Mouse (Mus musculus): Measurements from ENCODE around the gene Gabbr2. TPM values are rescaled to one million over a fixed set of nuclear protein-coding genes. Genes with fewer than 3 reads are reported as not detected.

Gabbr2 gene
- polyA plus RNA-seq, 1 experiment from 2014 or later = 0.20 TPM

DNA sequence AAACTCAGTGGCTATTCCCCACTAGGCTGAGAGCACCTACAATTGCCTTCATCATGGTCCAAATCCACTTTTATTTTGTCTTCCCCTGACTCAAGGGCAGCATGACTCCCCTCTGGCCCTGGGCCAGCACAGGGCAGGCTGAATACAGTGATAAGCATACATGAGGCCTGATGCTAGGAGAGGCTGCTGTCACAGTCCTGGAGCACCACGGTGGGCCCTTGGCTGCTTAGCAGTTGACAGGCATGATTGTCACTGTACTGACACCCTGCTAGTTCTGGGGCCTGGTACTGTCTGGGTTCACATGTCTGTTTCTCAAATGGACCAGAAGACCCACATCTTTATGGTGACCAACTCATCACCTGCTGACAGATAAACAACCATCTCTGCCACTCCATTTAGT is 184.8 kb downstream of the Gabbr2 start:
- no peak for DNase-seq (ENCODE audit: low spot score)
- Histone ChIP-seq H3K36me3 (ENCODE audit: control insufficient read depth, insufficient read depth, low read length) (no peaks in the 10 kb centered on the region), H3K4me2 (ENCODE audit: low read depth, severe bottlenecking) (no peak overlapping the region), H3K4me3 (ENCODE audit: low read depth, low read length) (no peak overlapping the region), H3K27ac (replicated peaks; ENCODE audit: low read depth, low read length) (no peak overlapping the region), H3K9ac (ENCODE audit: low read length) (no peak overlapping the region), H3K4me1 (ENCODE audit: control insufficient read depth, insufficient read depth, low read length) (no peaks in the 10 kb centered on the region), H3K27me3 (ENCODE audit: control insufficient read depth, insufficient read depth, low read length) (no peaks in the 10 kb centered on the region), H3K9me3 (ENCODE audit: control insufficient read depth, low read length) (no peaks in the 10 kb centered on the region)
- no peak for ATAC-seq (ENCODE audit: insufficient number of reproducible peaks, low FRiP score, low TSS enrichment, low read depth)
- 85% methylated on average over 1 of the region's 1 CpGs for WGBS

DNA sequence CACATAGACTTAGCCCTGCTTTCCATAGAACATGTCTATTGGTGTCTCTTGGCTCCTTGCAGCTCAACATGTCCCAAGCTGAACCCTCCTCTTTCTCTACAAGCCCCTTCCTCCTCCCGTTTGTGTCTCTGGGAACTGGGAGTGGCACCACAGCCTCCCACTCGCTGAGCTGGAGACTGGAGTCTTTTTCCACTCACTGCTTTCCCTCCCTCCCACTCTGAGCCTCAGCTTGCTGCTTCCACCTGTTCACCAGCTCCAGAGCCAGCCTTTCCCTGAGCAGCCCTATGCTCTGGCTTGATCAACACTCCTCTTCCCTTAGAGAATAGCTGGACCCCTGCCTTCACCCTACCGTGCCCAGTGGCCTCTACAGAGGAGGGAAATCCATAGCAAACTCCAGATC is 185.8 kb downstream of the Gabbr2 start:
- Histone ChIP-seq H3K4me1 (ENCODE audit: control insufficient read depth, insufficient read depth, low read length) (no peaks in the 10 kb centered on the region), H3K4me2 (ENCODE audit: low read depth, severe bottlenecking) (no peak overlapping the region), H3K27me3 (ENCODE audit: control insufficient read depth, insufficient read depth, low read length) (no peaks in the 10 kb centered on the region), H3K4me3 (ENCODE audit: low read depth, low read length) (no peak overlapping the region), H3K9ac (ENCODE audit: low read length) (no peak overlapping the region), H3K9me3 (ENCODE audit: control insufficient read depth, low read length) (no peaks in the 10 kb centered on the region), H3K27ac (replicated peaks; ENCODE audit: low read depth, low read length) (no peak overlapping the region), H3K36me3 (ENCODE audit: control insufficient read depth, insufficient read depth, low read length) (no peaks in the 10 kb centered on the region)
- ATAC-seq (ENCODE audit: insufficient number of reproducible peaks, low FRiP score, low TSS enrichment, low read depth) (no peak), DNase-seq (ENCODE audit: low spot score) (no peak)
- WGBS = 65% methylated on average over 3 of the region's 3 CpGs

DNA sequence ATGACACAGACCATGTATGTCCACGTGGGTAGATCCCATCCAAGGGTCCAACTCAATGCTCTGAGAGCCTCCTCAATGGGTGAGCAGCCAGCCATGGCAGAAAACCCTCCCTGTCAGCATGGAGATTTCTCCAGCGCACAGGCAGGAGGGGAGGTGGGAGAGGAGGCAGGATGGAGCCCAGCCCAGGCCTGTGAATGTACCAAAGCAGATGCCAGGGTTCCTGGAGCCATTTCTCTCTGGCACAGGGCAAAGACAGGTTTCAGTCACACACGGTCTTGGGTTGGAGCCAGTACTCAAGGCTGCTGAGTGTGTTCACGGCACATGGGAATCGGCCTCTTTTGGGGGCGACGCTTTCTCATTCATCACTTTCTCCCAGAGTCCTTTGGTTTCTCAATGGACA is 189.3 kb downstream of the Gabbr2 start:
- DNase-seq (ENCODE audit: low spot score) = no peak
- Histone ChIP-seq H3K27me3 (ENCODE audit: control insufficient read depth, insufficient read depth, low read length) (no peaks in the 10 kb centered on the region), H3K9ac (ENCODE audit: low read length) (no peak overlapping the region), H3K4me3 (ENCODE audit: low read depth, low read length) (no peak overlapping the region), H3K4me2 (ENCODE audit: low read depth, severe bottlenecking) (no peak overlapping the region), H3K9me3 (ENCODE audit: control insufficient read depth, low read length) (no peaks in the 10 kb centered on the region), H3K4me1 (ENCODE audit: control insufficient read depth, insufficient read depth, low read length) (no peaks in the 10 kb centered on the region), H3K36me3 (ENCODE audit: control insufficient read depth, insufficient read depth, low read length) (no peaks in the 10 kb centered on the region), H3K27ac (replicated peaks; ENCODE audit: low read depth, low read length) (no peak overlapping the region)
- ATAC-seq (ENCODE audit: insufficient number of reproducible peaks, low FRiP score, low TSS enrichment, low read depth) = no peak
- 87% methylated on average over 7 of the region's 7 CpGs for WGBS

GRCm38 (mm10) chr4:46799904-46800303 is 191.8 kb downstream of the Gabbr2 start:
- H3K9ac ChIP-seq (ENCODE audit: low read length) = no peak overlapping the region
- ATAC-seq (ENCODE audit: insufficient number of reproducible peaks, low FRiP score, low TSS enrichment, low read depth) (no peak), DNase-seq (ENCODE audit: low spot score) (no peak)
- no peaks in the 10 kb centered on the region for H3K27me3 ChIP-seq (ENCODE audit: control insufficient read depth, insufficient read depth, low read length)
- H3K4me1 ChIP-seq (ENCODE audit: control insufficient read depth, insufficient read depth, low read length) = no peaks in the 10 kb centered on the region
- WGBS = 78% methylated on average over 4 of the region's 4 CpGs
- H3K27ac ChIP-seq (replicated peaks; ENCODE audit: low read depth, low read length) = no peak overlapping the region
- H3K4me2 ChIP-seq (ENCODE audit: low read depth, severe bottlenecking) = no peak overlapping the region
- H3K36me3 ChIP-seq (ENCODE audit: control insufficient read depth, insufficient read depth, low read length) = no peaks in the 10 kb centered on the region
- no peaks in the 10 kb centered on the region for H3K9me3 ChIP-seq (ENCODE audit: control insufficient read depth, low read length)
- no peak overlapping the region for H3K4me3 ChIP-seq (ENCODE audit: low read depth, low read length)

DNA sequence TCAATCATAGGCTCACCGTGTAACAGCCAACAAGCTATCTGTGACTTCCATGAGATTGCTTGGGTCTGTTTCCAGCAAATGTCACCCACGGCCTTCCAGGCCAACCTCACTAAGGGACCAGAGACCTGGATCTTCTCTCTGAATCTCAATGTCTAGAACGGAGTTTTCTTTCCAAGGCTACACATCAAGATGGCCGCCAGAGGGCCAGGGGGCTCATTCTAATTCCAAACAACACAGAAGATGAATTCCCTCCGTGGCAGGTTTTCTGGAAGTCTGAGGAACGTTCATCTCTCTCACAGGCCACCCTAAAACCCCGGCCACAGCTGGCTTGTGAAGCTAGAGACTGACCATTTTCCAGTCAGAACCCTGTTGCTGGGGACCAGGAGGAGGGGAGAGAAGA is 196.0 kb downstream of the Gabbr2 start:
- DNase-seq (ENCODE audit: low spot score) (no peak), ATAC-seq (ENCODE audit: insufficient number of reproducible peaks, low FRiP score, low TSS enrichment, low read depth) (no peak)
- Histone ChIP-seq H3K4me2 (ENCODE audit: low read depth, severe bottlenecking) (no peak overlapping the region), H3K9me3 (ENCODE audit: control insufficient read depth, low read length) (no peaks in the 10 kb centered on the region), H3K4me1 (ENCODE audit: control insufficient read depth, insufficient read depth, low read length) (no peaks in the 10 kb centered on the region), H3K27me3 (ENCODE audit: control insufficient read depth, insufficient read depth, low read length) (no peaks in the 10 kb centered on the region), H3K27ac (replicated peaks; ENCODE audit: low read depth, low read length) (no peak overlapping the region), H3K4me3 (ENCODE audit: low read depth, low read length) (no peak overlapping the region), H3K9ac (ENCODE audit: low read length) (no peak overlapping the region), H3K36me3 (ENCODE audit: control insufficient read depth, insufficient read depth, low read length) (no peaks in the 10 kb centered on the region)
- WGBS = 66% methylated on average over 7 of the region's 7 CpGs

GRCm38 (mm10) chr4:46794583-46794982 is 197.1 kb downstream of the Gabbr2 start:
- H3K9ac ChIP-seq (ENCODE audit: low read length) = no peak overlapping the region
- no peaks in the 10 kb centered on the region for H3K27me3 ChIP-seq (ENCODE audit: control insufficient read depth, insufficient read depth, low read length)
- ATAC-seq (ENCODE audit: insufficient number of reproducible peaks, low FRiP score, low TSS enrichment, low read depth) = no peak

DNA sequence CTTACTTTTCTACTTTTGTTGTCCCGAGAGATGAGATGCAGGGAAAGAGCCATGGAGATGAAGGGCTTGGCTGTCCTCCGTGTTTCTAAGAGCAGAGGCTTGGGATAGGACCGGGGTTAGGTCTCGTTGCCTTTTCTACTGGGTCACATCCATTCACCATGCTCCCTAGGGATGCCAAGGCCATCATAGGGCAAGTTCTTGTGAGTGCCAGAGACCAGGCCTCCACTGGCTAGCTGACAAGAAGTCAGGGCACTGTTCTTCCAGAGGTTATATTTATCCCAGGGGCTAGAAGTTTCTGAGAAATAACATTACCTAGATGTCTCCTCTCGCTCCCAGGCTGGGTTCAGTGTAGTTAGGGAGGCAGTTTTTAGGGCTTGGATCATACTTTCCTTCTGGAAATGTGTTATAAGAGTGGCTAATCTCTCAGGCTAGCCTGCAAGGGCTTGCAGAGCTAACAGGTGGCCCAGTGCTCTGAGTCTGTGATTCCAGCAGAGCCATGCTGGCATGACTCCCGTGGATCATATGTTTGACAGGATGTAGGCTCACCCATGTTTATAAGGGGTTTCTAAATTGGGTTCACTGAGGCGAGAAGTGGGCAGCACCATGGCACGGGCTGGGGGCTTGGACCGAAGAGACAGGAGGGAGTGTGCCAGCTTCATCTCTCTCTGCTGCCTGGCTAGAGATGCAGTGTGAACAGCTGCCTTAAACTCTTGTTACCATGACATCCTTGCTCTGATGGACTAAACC is 199.2 kb downstream of the Gabbr2 start:
- H3K27me3 ChIP-seq (ENCODE audit: control insufficient read depth, insufficient read depth, low read length) = no peaks in the 10 kb centered on the region
- H3K4me3 ChIP-seq (ENCODE audit: low read depth, low read length) = no peak overlapping the region
- no peak overlapping the region for H3K4me2 ChIP-seq (ENCODE audit: low read depth, severe bottlenecking)
- ATAC-seq (ENCODE audit: insufficient number of reproducible peaks, low FRiP score, low TSS enrichment, low read depth) (no peak), DNase-seq (ENCODE audit: low spot score) (no peak)
- no peaks in the 10 kb centered on the region for H3K36me3 ChIP-seq (ENCODE audit: control insufficient read depth, insufficient read depth, low read length)
- H3K9me3 ChIP-seq (ENCODE audit: control insufficient read depth, low read length) = no peaks in the 10 kb centered on the region
- no peak overlapping the region for H3K27ac ChIP-seq (replicated peaks; ENCODE audit: low read depth, low read length)
- 89% methylated on average over 9 of the region's 9 CpGs for WGBS
- no peaks in the 10 kb centered on the region for H3K4me1 ChIP-seq (ENCODE audit: control insufficient read depth, insufficient read depth, low read length)
- no peak overlapping the region for H3K9ac ChIP-seq (ENCODE audit: low read length)

More at GRCm38 (mm10) chr4:46794583-46794982, 197.1 kb downstream of the Gabbr2 start:
- no peak overlapping the region for H3K27ac ChIP-seq (replicated peaks; ENCODE audit: low read depth, low read length)
- no peak overlapping the region for H3K4me2 ChIP-seq (ENCODE audit: low read depth, severe bottlenecking)
- no peaks in the 10 kb centered on the region for H3K36me3 ChIP-seq (ENCODE audit: control insufficient read depth, insufficient read depth, low read length)
- no peaks in the 10 kb centered on the region for H3K4me1 ChIP-seq (ENCODE audit: control insufficient read depth, insufficient read depth, low read length)
- WGBS = 89% methylated on average over 7 of the region's 7 CpGs
- H3K4me3 ChIP-seq (ENCODE audit: low read depth, low read length) = no peak overlapping the region
- DNase-seq (ENCODE audit: low spot score) = no peak
- no peaks in the 10 kb centered on the region for H3K9me3 ChIP-seq (ENCODE audit: control insufficient read depth, low read length)

GRCm38 (mm10) chr4:46791268-46791951 is 200.3 kb downstream of the Gabbr2 start:
- Histone ChIP-seq H3K27ac (replicated peaks; ENCODE audit: low read depth, low read length) (no peak overlapping the region), H3K4me2 (ENCODE audit: low read depth, severe bottlenecking) (no peak overlapping the region), H3K36me3 (ENCODE audit: control insufficient read depth, insufficient read depth, low read length) (no peaks in the 10 kb centered on the region), H3K4me3 (ENCODE audit: low read depth, low read length) (no peak overlapping the region), H3K4me1 (ENCODE audit: control insufficient read depth, insufficient read depth, low read length) (no peaks in the 10 kb centered on the region), H3K27me3 (ENCODE audit: control insufficient read depth, insufficient read depth, low read length) (no peaks in the 10 kb centered on the region), H3K9ac (ENCODE audit: low read length) (no peak overlapping the region), H3K9me3 (ENCODE audit: control insufficient read depth, low read length) (no peaks in the 10 kb centered on the region)
- WGBS = 86% methylated on average over 14 of the region's 14 CpGs
- no peak for ATAC-seq (ENCODE audit: insufficient number of reproducible peaks, low FRiP score, low TSS enrichment, low read depth)
- DNase-seq (ENCODE audit: low spot score) = no peak

Measured in limb, embryonic 11.5 days (tissue).